Mouse (Mus musculus) megakaryocyte, embryonic 14.5 days (primary cell): ENCODE data around the gene Ciz1.

Experiments
- FLI1 ChIP-seq: IDR thresholded peaks from 2 replicates; pipeline ENCODE4 v1.6.1; 2012; ENCODE audit warnings: low read length, inconsistent platforms, mixed read lengths
- GATA1 ChIP-seq: IDR thresholded peaks from 3 replicates; pipeline ENCODE4 v1.6.1; 2012; ENCODE audit warnings: mixed read lengths, low read length, inconsistent platforms, borderline replicate concordance

DNA sequence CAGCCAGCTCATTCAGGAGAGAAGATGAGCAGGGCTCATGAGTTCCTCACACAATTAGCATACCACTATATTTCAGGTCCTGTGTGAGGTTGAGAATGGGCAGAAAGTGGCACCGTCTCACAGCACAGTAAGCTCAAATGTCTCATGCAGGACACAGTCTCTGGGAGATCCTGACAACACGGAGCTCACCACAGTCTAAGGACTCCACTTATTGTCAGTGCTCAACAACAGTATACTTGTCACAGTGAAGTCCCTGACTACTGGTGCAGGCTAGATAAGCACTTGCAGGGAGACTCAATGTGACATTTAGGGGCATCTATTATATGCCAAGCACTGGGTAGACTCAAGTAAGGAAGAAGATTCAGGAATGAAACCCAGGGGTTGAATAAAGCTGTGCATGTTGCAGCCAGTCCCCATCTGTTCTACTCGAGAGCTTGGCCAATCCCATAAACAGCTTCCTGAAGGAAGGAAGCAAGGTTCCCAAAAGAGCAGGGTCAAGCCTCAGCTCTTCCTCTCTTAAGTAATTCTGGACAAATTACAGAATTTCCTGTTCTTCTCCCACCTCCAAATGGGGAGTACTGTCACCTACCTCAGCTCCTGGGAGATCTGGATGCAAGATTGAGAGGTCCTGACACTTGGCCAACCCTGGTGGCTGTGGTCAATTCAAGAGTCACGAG is 77.2 kb downstream of the Ciz1 start:
- no peak for TF ChIP-seq GATA1
- TF ChIP-seq FLI1 = no peak
